Mouse (Mus musculus) embryo, embryonic 11.5 days (tissue): Measurements from ENCODE around the gene Sirt3.

ENCODE experiments used
- DNase-seq: peaks from one replicate; pipeline ENCODE4 v3.0.0-alpha.2; 2012; ENCODE audit warnings: low read depth, low spot score

The Sirt3 gene

DNA sequence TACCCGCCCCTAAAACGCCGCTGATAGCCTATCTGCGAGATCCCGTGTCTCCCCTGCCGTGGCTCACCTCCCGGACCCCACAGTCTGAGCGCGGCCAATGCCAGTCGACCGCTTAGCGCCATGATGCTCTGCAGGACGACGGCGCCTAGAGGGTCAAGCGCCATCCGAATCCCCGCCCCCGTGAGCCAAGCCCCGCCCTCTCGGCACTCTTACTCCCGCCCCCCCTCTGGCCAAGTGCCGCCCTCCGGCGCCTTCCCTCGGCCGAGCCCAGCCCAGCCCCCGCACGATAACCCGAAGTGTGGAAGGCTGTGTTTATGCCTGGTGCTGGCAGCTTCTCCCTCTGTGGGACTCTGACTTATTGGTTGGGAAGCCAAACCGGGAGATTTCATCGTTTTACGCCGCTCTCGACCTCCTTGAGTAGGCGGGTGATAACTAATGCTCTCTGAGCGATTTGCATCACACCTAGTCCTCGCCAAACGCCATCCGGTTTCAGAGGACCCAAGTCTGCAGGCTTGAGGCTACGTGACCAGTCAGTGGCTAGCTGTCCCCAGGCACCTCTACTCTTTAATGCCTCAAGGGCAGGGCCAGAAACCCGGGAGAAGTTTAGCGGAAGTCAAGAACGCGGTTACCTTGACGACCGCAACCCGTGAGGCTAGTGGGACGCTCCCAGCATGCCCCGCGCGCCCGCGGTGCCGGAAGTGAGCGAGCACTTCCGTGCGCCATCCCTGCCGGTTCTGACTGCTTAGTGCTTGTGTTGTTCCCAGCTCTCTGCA, at the start of gene Sirt3, which contains the start of gene Psmd13:
Gene Sirt3, minus strand, starts transcription at position 614 of the 773 bp plus-strand sequence.
Gene Psmd13, plus strand, starts transcription at position 273 of the 773 bp plus-strand sequence.
- peak; percentile 89 for DNase-seq

DNA sequence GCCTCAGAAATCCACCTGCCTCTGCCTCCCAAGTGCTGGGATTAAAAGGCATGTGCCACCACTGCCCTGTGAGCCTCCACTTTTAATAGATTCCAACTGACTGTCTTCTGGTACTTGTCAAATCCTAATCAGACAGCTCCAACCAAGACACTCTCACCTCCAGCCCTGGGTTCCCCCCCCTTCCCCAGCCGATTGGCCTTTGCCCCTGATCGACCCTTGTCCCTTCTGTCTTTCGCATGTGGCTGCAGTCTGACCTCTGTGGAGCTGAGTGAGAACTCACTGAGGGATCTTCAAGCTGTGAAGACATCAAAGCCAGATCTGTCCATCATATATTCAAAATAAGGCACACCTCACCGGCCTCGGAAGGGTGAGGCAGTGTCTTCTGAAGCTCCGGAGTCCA, 45.1 kb upstream of the Sirt3 start:
- no peak for DNase-seq

DNA sequence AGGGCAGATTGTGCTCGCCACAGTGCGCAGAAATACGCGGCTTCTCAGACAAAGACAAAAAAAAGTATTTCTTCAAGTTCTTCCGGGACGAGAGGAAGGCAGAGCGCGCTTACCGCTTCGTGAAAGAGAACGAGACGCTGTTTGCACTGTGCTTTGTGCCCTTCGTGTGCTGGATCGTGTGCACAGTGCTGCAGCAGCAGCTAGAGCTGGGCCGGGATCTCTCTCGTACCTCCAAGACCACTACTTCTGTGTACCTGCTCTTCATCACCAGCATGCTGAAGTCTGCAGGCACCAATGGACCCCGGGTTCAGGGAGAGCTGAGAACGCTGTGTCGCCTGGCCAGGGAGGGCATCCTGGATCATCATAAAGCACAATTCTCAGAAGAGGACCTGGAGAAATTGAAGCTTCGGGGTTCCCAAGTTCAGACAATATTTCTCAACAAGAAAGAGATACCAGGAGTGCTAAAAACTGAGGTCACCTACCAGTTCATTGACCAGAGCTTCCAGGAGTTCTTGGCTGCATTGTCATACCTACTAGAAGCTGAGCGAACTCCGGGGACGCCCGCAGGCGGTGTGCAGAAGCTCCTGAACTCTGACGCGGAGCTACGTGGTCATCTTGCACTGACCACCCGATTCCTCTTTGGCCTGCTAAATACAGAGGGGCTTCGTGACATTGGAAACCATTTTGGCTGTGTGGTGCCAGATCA, 41.1 kb upstream of the Sirt3 start:
- no peak for DNase-seq

DNA sequence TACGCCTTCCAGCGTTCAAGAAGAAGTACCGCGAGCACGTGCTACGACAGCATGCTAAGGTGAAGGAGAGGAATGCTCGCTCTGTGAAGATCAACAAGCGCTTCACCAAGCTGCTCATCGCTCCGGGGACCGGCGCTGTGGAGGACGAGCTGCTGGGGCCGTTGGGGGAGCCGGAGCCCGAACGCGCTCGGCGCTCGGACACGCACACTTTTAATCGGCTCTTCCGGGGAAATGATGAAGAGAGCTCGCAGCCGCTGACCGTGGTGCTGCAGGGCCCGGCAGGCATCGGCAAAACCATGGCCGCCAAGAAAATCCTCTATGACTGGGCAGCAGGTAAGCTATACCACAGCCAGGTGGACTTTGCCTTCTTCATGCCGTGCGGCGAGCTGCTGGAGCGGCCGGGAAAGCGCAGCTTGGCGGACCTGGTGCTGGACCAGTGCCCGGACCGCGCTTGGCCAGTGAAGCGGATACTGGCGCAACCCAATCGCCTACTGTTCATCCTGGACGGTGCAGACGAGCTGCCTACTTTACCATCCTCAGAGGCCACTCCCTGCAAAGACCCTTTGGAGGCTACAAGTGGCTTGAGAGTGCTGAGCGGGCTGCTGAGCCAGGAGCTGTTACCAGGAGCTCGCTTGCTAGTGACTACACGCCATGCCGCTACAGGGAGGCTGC, 40.4 kb upstream of the Sirt3 start:
- DNase-seq, result no peak

DNA sequence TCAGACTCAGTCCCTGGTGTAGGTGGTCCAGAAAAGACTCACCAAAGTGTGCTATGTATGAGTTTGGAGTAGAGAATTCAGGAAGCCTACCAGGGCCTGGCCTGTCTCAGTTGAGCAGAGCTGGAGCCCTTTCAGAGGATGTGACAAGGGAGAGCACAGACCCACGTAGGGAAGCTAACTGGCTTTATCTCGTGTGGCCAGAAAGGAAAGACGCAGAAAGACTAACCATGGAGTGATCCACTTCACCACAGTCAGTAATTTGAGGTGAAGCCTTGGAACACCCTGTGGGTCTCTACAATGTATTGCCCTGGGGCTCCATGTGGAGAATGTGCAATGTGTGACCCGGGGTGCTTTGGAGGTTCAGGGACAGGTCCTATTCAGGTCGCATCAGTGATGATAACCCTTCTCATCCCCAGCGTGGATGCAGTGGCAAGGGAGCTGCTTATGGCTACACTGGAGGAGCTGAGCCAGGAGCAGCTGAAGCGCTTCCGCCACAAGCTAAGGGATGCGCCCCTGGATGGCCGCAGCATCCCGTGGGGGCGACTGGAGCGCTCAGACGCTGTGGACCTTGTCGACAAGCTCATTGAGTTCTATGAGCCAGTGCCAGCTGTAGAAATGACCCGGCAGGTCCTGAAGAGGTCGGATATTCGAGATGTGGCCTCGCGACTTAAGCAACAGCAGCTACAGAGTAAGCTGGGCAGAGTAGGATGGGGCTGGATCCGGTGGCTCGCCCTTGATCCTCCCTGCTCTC, 39.3 kb upstream of the Sirt3 start:
- no peak for DNase-seq

DNA sequence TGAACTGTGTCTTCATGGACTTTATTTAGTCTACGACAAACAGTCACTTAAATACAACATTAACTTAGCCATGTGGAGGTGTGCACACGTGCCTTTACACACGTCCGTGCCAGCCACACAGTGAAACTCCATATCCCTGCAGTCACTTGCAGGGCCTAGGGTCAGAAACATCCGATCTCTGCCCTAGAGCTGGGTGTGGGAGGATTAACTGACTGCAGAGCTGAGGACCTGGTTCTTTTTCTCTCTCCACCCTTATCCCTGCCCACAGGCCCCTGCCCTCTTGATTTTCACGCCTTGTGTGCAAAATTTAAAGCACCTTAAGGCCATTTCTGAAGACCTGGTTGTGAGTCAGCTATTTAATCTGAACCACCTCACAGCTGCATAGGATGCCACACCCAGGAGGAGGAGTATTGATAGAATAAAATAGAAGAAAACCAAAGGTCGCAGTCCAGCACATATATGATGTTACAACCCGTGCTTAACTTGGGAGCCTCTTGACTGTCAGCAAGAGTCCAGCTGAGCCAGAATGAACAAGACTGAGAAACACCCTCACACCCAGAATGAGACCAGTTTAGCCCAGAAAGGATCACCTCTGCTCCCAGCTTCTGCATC, 38.4 kb upstream of the Sirt3 start, which contains the start of gene Nlrp6:
Gene Nlrp6, plus strand, starts transcription at position 485 of the 612 bp plus-strand sequence.
- DNase-seq, result no peak

DNA sequence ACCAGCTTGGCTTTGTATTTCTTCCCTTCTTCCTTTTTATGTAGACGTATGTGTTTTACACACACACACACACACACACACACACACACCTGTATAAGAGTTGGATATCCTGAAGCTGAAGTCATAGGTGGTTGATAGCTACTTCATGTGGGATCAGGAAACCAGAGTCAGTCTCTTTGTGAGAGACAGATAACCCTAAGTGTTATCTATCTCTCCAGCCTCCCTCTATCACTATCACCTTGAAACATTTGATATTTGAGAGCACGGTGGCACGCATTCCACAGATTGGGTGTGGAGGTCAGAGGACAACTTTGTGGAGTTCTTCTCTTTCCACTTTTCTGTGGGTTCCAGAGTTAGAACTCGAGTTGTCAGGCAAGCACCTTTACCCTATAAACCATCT, 37.8 kb upstream of the Sirt3 start:
- DNase-seq, result no peak

DNA sequence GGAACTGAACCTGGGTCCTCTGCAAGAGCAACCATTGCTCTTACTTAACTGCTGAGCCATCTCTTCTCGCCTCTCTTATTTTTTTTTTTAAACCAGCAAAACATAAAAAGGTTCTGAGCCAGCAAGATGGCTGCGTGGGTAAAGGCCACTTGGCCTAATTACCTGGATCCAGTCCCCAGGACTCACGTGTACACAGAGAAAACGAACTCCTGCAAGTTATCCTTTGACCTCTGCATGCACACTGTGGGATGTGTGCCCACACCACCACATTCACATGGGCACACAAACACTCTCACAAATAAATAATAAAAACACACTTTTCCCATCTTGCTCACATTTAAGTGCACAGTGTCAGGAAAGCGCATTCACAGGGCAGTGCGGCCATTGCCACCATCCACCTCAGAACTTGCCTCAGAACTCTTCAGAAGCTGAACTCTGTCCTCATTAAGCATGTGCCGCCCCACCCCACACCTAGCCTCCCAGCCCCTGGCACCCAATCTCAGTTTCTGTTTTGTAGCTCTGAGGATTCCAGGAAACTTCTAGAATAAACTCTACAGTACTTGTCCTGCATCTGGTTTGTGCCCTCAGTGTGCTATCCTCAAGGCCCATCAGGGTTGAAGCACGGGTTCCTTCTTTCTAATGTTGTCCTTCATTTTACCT, 32.1 kb upstream of the Sirt3 start:
- no peak for DNase-seq

DNA sequence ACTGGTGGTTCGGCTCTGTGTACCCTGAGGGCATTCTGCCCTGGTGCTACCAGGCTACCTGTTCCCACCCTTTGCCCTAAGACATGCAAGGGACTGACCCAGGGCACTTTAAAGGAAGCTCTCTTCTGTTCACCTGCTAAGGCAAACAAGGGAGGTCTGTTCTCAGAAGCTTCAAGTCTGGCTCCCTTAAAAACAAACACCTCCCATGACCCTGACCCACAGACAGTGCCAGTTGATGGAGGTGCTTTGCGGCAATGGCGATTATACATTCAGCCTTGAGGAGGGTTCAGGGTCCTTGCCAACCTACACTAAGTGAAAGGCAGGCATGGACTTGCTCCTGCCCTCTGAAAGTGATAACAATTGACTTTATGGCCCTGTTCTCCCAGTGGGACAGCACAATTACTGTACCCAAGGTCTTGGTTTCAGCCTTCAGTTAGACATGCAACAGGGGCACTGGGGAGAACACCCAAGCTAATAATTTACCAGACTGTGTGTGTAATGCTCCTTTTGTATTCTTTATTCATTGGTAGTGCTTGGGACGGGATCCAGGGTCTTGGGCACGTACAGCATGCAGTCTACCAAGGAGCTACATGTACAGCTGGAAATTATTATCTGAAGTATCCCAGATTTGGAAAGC, 30.9 kb upstream of the Sirt3 start:
- DNase-seq, result no peak

DNA sequence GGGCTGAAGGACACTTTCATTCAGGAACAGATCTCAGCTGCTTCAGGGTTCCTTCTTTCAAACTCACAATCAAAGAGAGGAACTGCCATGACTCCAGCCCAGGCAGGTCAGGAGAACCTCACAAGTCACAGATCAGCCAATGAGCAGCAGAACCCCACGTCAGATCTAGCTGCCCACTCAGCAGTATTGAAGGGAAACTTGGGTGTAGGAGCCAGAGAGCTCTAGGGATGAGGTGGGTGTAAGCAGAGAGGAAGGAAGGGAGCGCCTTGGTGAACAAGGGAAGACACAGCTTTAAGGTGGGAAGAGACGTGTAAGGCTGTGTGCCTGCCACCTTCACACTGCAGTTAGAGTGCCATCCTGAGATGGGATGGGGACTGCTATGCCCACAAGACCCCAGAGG, 30.2 kb upstream of the Sirt3 start:
- DNase-seq, result no peak

DNA sequence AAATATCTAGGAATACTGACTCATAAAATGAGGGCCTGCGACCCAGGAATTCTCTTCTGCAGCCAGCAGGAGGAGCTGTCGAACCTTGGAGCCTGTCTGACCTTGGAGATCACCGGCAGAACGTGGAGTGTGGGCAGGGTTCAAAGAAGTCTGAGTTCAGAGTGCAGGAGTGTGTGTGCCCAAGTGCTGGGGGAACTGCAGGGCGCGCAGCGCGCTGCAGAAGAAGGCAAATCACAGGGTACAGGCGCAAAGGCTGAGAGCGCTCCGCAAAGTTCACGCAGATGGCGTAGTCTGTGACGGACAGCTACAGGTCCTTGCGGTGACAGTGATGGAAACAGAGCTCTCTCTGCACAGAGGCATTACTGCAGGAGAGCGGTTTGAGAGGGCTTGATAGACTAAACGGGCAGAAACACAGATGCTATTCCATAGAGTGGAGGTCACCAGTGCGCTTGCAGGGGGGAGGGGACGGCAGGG, 26.6 kb upstream of the Sirt3 start:
- DNase-seq, result peak; percentile 80

DNA sequence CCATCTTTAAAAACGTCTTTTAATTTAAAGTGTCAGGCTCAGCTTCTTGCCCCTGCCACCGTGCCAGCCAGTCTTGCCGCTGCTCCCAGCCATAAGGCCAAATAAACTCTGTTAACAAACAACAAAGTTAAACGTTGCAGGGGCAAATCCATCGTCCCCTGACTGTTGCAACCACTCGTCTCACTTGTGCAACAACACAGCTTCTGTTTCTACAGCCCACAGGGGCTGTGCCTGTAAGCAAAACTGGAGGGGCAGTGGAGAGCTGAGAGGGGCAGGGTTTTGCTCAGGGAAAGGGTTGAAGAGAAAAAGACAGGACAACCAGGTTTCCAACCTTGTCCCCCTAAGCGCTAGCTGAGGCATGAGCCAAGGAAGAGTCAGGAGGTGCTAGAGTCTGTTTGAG, 26.1 kb upstream of the Sirt3 start:
- DNase-seq, result no peak

DNA sequence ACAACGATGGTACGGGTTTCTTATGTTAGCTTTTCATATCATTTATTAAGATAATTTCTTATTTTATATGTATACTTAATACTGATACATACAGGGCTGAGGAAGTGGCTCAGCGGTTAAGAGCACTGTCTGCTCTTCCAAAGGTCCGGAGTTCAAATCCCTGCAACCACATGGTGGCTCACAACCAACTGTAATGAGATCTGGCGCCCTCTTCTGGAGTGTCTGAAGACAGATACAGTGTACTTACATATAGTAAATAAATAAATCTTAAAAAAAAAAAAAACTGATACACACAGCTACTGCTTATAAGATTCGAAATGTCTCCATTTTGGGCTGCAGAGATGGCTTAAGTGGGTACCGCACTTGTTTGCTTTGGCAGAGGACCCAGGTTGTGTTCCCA, 25.6 kb upstream of the Sirt3 start:
- no peak for DNase-seq

DNA sequence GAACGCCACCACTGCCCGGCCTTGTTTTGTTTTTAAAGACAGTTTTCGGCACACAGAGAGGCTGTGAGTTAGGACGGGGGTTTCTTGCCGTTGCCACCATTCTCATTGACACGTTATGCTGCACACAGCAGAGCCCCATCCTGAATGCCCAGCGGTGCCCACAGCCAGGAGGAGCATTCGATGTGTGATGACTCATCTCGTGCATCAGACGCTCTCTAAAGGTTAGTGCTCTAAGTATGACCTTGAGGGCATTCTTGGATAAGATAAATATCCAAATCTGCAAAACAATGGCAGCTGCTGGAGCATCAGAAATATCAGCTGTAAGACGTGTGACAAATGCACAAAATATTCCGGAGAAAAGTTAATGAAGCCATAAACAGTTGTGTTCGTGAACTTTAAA, 25.0 kb upstream of the Sirt3 start:
- no peak for DNase-seq

DNA sequence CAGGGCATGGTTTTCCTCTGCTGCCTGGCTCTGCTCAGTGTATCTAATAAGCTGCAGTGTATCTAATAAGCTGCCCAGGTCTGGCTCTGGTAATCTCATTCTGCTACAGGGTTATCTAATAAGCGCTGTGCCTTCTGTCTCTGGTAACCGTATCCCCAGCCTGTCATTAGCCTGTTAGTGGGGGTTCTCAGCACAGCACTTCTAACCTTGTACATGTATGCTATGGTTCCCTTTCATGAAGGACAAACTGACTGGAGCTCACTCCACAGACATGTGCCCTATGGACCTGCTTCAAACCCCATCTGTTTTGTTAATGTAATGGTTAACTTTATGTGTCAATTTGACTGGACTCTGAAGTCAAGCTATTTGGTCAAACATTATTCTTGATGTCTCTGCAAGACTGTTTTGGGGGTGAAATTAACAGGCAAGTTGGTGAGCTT, 23.6 kb upstream of the Sirt3 start:
- DNase-seq, result no peak

DNA sequence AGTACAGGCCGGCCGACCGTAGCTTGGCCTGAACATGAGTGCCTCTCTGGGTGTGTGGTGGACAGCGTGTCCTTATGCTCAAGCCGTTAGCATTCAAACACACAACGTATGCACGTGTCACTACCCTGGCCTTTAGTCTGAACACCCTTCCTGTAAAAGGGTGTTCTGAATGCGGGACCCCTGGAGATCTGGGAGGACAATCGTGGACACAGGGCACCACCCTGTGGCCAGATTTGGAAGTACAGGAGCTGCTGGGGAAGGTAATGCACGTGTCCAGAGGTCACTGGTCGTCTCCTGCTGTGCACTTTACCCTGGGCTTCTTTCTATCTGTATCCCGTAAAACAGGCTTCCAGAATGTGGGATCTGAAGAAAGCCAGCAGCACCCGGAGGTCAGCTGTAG, 21.1 kb upstream of the Sirt3 start:
- DNase-seq, result peak; percentile 64

DNA sequence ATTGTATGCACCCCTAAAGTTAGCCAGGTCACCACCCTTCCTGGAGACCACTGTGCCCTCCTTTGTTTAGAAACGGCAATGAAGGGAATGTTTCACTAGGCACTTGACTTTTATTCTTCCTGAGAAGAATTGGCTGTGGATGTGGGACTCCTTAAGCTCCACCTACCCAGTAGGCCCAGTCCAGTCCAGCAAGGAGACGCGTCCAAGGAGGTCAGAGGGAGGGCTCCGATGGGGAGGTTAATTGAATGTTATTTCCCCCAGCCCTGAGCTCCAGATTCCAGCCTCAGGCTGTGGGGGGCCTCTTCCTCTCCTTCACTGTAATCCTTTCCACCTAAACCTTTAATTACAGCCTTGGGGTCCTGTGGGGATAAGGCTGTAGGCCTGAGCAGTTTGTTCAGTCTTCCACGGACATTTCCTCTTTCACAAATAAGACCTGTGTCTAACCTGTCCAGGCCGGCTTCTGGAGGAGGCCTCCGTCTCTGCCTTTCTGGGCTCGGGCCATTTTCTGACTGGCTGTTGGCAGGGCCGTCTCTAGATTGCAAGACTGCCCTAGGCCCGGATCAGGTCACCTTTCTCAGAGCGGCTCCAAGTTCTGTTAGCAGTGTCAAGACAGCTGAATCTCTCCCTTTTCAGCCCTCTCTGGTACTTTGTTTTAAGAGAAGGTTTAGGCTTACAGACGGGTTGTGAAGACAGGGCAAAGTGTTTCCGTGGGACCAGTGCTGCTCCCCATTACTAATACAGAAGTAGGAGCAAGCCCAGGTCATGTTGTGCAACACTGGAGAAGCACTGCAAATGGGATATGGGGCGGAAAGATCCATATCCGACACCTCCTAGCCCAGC, 20.1 kb upstream of the Sirt3 start:
- DNase-seq, result no peak

DNA sequence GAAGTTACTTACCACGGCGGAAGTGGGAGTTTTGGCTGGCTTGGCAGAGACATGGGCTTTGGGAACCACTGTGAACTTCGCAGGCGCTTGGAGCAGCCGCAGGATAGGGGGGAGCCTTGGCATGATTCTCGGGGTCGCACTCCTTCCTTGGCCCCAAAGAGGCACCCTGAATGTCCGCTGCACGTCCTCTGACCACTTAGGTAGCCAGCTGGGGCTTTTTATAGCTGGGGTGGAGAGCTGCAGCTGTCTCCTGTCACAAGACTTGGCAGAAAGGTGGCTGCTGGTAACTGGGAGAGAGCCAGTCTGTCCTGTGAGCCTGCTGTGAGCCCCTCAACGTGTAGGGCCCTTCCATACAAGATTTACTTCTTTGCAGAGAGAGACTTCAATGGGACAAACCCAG, 18.1 kb upstream of the Sirt3 start, which contains the start of gene Cox8b:
Gene Cox8b, minus strand, starts transcription at position 227 of the 400 bp plus-strand sequence.
- no peak for DNase-seq

DNA sequence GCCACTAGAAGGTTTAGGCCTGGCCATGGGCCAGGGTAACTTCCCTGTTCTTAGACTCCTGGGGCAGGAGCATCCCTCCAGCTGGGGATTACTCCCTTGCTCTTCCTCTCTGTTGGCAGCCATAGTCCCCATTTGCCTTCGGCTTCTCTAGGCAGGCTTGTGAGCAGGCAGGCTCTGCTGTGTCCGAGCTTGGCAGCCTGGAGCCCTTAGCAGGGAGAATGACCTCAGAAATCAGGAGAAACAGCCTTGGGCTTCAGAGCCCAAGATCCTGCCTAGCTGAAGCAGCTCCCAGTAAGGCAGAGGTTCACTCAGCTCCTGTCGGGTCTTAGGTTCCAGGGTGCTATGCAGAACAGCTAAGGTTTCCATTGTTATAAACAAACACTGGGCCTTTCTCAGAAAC, 17.0 kb upstream of the Sirt3 start:
- DNase-seq, result no peak
